Mouse (Mus musculus): ENCODE measurements around the gene Zbtb16. TPM values are rescaled to one million over a fixed set of nuclear protein-coding genes. Genes with fewer than 3 reads are reported as not detected.

Zbtb16 gene
- total and polyA plus RNA-seq, 3 experiments: 0.04 to 0.72 TPM; not detected in 1

DNA sequence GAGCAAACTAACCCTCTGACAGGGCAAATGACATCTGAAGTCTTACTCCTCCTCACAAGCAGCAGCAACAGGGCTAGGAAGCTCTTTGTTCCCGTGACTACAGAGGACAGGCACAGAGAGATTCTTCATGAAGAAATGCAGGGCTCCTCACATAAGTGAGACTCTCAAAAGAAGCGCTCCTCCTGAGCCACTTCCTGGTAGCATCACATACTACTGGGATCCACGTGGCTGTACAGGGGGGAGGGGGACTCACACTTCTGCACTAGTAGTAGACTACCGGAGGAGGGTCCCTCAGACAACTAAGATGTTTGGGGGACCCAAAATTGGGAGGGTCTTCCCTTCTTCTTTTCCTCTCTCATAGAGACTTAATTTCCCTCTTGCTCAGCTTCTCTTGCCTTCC is 139.7 kb downstream of the Zbtb16 start:
- Histone ChIP-seq H3K27ac (ENCODE audit: control insufficient read depth, low read depth, low read length) (no peak overlapping the region), H3K4me3 (ENCODE audit: control insufficient read depth in 1 of 2, insufficient read depth in 1 of 2, low read depth in 2 of 2, low read length in 2 of 2) (no peak overlapping the region), H3K36me3 (ENCODE audit: control insufficient read depth in 1 of 2, insufficient read depth in 2 of 2, low read length in 2 of 2) (no peaks in the 10 kb centered on the region), H3K27me3 (ENCODE audit: control insufficient read depth in 1 of 2, insufficient read depth in 2 of 2, low read length in 2 of 2) (peaks cover 2 to 4% of the 10 kb centered on the region in 2 experiments), H3K9me3 (replicated peaks; ENCODE audit: insufficient read depth, low read length) (no peaks in the 10 kb centered on the region), H3K79me2 (ENCODE audit: control insufficient read depth, insufficient read depth, low read length, poor library complexity) (no peaks in the 10 kb centered on the region), H3K9ac (ENCODE audit: control insufficient read depth, low read depth, low read length, poor library complexity, severe bottlenecking) (no peak overlapping the region), H3K4me1 (ENCODE audit: control insufficient read depth in 1 of 2, insufficient read depth in 2 of 2, low read length in 2 of 2) (no peaks in the 10 kb centered on the region)
- DNase-seq (ENCODE audit: low read depth, low spot score): no peak
- no peak for TF ChIP-seq MEF2A (IDR thresholded peaks at IDR 0.05; ENCODE audit: extremely low read depth, insufficient replicate concordance, low read depth, low read length, poor library complexity, severe bottlenecking)
- TF ChIP-seq GABPA (IDR thresholded peaks at IDR 0.05; ENCODE audit: low read depth, low read length): no peak
- TF ChIP-seq USF2 (IDR thresholded peaks at IDR 0.05; ENCODE audit: borderline replicate concordance in 1 of 2, insufficient read depth in 1 of 2, low read depth in 1 of 2, low read length in 2 of 2): no peak
- no peak for TF ChIP-seq MXI1 (IDR thresholded peaks at IDR 0.05; ENCODE audit: low read depth, low read length)
- TF ChIP-seq GATA1 (IDR thresholded peaks at IDR 0.05; ENCODE audit: low read depth, low read length): no peak
- TF ChIP-seq UBTF (IDR thresholded peaks at IDR 0.05; ENCODE audit: borderline replicate concordance, insufficient read depth, low read depth, low read length): no peak
- TF ChIP-seq MAZ (IDR thresholded peaks at IDR 0.05; ENCODE audit: low read depth, low read length): no peak
- no peak for TF ChIP-seq JUND (IDR thresholded peaks at IDR 0.05; ENCODE audit: low read depth, low read length)
- no peak for TF ChIP-seq MYB (IDR thresholded peaks at IDR 0.05; ENCODE audit: low read depth, low read length)
- TF ChIP-seq RCOR1 (IDR thresholded peaks at IDR 0.05; ENCODE audit: low read depth, low read length): no peak
- no peak for TF ChIP-seq ETS1 (IDR thresholded peaks at IDR 0.05; ENCODE audit: low read depth, low read length)
- no peak for TF ChIP-seq SMC3 (IDR thresholded peaks at IDR 0.05; ENCODE audit: low read depth, low read length)
- TF ChIP-seq USF1 (IDR thresholded peaks at IDR 0.05; ENCODE audit: low read depth, low read length): no peak
- no peak for TF ChIP-seq ZKSCAN1 (IDR thresholded peaks at IDR 0.05; ENCODE audit: low read depth, low read length)
- TF ChIP-seq ZMIZ1 (IDR thresholded peaks at IDR 0.05; ENCODE audit: low read depth, low read length): no peak
- no peak for TF ChIP-seq POLR2A (IDR thresholded peaks at IDR 0.05; ENCODE audit: control insufficient read depth in 1 of 2, insufficient read depth in 1 of 2, low read depth in 1 of 2, low read length in 2 of 2, poor library complexity in 1 of 2)
- TF ChIP-seq ELF1 (IDR thresholded peaks at IDR 0.05; ENCODE audit: low read depth, low read length): no peak
- no peak for TF ChIP-seq MYC (IDR thresholded peaks at IDR 0.05; ENCODE audit: low read depth, low read length)

DNA sequence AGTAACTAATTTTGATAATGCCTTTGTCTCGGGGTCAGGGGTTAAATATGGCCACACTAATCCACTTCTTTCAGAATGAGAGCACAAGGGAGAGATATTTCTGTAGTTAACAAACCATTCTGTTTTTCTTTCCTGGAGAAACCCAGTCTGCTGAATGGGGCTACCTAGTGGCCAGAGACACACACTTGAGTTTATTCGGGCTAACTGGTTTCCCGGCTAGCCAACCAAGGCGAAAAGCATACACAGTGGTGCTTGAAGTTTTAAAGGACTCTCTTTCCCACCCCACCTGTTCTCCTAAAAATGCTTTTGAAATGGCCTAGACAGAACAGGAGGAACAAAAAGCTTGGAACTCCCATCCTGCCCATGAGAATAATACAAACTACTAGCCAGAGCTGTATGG is 140.2 kb downstream of the Zbtb16 start:
- H3K36me3 ChIP-seq (ENCODE audit: control insufficient read depth in 1 of 2, insufficient read depth in 2 of 2, low read length in 2 of 2): no peaks in the 10 kb centered on the region
- H3K4me1 ChIP-seq (ENCODE audit: control insufficient read depth in 1 of 2, insufficient read depth in 2 of 2, low read length in 2 of 2): no peaks in the 10 kb centered on the region
- H3K79me2 ChIP-seq (ENCODE audit: control insufficient read depth, insufficient read depth, low read length, poor library complexity): no peaks in the 10 kb centered on the region
- H3K27ac ChIP-seq (ENCODE audit: control insufficient read depth, low read depth, low read length): no peak overlapping the region
- TF ChIP-seq POLR2A (IDR thresholded peaks at IDR 0.05; ENCODE audit: control insufficient read depth in 1 of 2, insufficient read depth in 1 of 2, low read depth in 1 of 2, low read length in 2 of 2, poor library complexity in 1 of 2) (no peak), KAT2A (conservative IDR thresholded peaks at IDR 0.05; ENCODE audit: low read depth, low read length) (no peak), RAD21 (IDR thresholded peaks at IDR 0.05; ENCODE audit: low read depth, low read length) (peak; percentile 52), SIN3A (IDR thresholded peaks at IDR 0.05; ENCODE audit: low read length) (no peak), ZC3H11A (IDR thresholded peaks at IDR 0.05; ENCODE audit: low read depth, low read length) (peak; percentile 40; the same call in 1 of the 2 replicates), ZMIZ1 (IDR thresholded peaks at IDR 0.05; ENCODE audit: low read depth, low read length) (no peak), MAX (IDR thresholded peaks at IDR 0.05; ENCODE audit: low read length) (no peak), ZKSCAN1 (IDR thresholded peaks at IDR 0.05; ENCODE audit: low read depth, low read length) (no peak), ETS1 (IDR thresholded peaks at IDR 0.05; ENCODE audit: low read depth, low read length) (no peak), SMC3 (IDR thresholded peaks at IDR 0.05; ENCODE audit: low read depth, low read length) (peak; percentile 75), UBTF (IDR thresholded peaks at IDR 0.05; ENCODE audit: borderline replicate concordance, insufficient read depth, low read depth, low read length) (no peak), CTCF (IDR thresholded peaks at IDR 0.05 in 2 of 3, conservative IDR thresholded peaks at IDR 0.05 in 1 of 3; ENCODE audit: control insufficient read depth in 1 of 3, insufficient read depth in 1 of 3, low read depth in 2 of 3, low read length in 3 of 3, poor library complexity in 1 of 3, severe bottlenecking in 1 of 3) (peak; percentile 63 to 70 (median 68)), ZNF384 (IDR thresholded peaks at IDR 0.05; ENCODE audit: low read depth, low read length) (no peak), NELFE (IDR thresholded peaks at IDR 0.05; ENCODE audit: low read depth, low read length) (no peak), POLR2AphosphoS2 (IDR thresholded peaks at IDR 0.05; ENCODE audit: low read length) (no peak), RCOR1 (IDR thresholded peaks at IDR 0.05; ENCODE audit: low read depth, low read length) (no peak), MYB (IDR thresholded peaks at IDR 0.05; ENCODE audit: low read depth, low read length) (no peak), ELF1 (IDR thresholded peaks at IDR 0.05; ENCODE audit: low read depth, low read length) (no peak), CHD1 (IDR thresholded peaks at IDR 0.05; ENCODE audit: low read depth, low read length) (no peak), CHD2 (IDR thresholded peaks at IDR 0.05; ENCODE audit: low read length) (no peak), MXI1 (IDR thresholded peaks at IDR 0.05; ENCODE audit: low read depth, low read length) (no peak)
- no peak overlapping the region for H3K4me3 ChIP-seq (ENCODE audit: control insufficient read depth in 1 of 2, insufficient read depth in 1 of 2, low read depth in 2 of 2, low read length in 2 of 2)
- H3K9ac ChIP-seq (ENCODE audit: control insufficient read depth, low read depth, low read length, poor library complexity, severe bottlenecking): no peak overlapping the region
- peaks cover 2 to 4% of the 10 kb centered on the region in 2 experiments; a peak in 3 of 4 replicates for H3K27me3 ChIP-seq (ENCODE audit: control insufficient read depth in 1 of 2, insufficient read depth in 2 of 2, low read length in 2 of 2)
- no peaks in the 10 kb centered on the region for H3K9me3 ChIP-seq (replicated peaks; ENCODE audit: insufficient read depth, low read length)
- peak; percentile 63 for DNase-seq (ENCODE audit: low read depth, low spot score)
